Mouse (Mus musculus): Measurements from ENCODE around the gene Gimap9.

Gene Gimap9

DNA sequence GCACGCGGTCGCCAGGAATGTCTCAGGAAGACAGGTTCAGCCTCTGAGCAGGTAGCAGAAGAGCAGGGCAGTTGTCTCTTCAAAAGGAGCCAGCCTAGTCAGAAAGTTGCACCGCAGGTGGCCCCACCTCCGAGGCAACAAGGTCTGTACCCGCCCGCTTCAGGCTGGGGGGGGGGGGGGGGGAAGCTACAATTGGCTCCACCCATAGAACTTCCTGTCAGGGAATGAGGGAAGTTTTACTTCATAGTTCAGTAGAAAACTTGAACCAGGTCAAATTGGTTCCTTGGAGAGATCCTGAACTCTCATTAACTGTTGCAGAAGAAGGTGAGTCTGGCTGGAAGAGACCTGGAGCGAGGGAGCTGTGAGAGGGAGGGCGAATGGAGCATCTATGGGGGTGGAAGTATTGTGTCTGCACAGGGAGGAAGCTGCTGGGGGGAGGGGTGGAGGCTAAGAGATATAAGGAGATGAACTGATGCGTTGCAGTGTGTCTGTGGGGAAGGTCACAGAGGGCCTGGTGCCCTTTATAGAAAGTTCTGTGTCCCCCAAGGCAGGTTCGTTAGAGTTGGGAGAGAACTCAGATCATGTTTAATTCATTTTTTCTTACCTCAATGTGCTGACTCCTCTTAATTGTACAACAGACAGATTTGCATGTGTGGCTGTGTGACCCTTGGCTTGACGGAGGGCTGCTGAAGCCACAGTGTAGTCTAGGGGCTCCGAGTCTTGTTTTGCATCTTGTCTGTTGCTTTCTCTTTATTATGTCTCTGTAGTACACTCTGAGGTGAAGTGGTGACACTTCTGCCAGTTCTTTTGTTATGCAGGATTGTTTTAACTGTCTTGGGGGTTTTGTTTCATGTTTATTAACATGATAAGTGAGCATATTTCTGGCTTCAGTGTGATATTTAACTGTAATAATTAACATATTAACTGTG is at the start of gene Gimap9:
Gimap9 (plus strand) TSS at position 199 of the 929 bp plus-strand sequence.
- no peak for DNase-seq

DNA sequence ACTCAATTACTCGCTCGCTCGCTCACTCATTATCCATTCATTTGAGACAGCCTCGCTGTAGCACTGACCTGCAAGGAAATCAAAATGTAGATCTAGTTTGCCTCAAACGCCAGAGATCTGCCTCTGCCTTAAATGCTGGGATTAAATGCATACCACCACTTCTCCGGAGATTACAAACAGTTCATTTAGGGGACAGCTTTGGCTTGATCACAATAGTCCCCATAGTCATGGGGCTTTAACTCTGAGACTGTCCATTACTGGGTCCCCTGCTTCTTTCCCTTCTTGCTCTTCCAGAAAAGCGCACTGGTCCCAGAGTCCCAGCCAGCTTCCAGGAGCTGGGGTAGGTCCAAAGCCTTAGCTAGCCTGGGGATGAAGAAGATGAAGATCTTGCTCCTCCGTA is 49.5 kb upstream of the Gimap9 start, which contains the start of gene AI854703:
AI854703 (plus strand) TSS at position 301 of the 400 bp plus-strand sequence.
- DNase-seq = no peak

DNA sequence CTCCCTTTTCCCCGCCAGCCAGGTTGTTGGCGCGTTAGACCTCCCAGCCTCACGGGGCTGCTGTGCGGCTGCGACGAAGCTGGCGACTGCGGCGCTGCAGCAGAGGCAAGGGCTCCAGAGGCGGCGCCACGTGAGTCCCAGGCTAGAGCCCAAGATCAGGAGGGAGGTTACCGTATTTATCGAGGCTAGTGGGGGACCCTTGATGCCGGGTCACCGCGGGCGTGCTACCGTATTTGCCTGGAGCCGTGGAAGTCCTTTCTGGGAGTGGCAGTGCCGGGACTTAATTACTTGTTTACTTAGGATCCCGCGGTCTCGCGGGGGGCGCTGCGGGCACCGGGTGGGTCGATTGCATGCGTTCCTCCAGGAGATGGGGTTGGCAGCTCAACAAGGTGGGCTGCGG is 48.9 kb upstream of the Gimap9 start:
- DNase-seq = peak; percentile 80

DNA sequence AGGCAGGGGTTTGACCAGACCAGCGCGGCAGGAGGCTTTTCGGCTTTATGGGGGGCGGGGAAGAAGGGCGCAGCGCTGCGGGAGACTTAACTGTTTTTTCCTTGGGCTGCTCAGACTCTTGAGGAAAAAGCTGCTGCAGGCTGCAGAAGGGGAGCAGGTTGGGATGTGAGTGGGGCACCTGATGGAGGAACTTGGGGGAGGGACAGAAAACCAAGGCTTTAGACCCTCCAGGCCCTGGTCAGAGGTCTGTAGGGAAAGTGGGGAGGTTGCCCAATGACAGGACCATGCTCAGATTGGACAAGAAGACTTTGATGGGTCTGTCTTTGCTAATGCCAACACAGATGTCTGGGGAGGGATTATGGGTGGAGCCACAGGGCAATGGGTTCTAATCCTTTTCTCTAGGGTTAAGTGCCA is 48.4 kb upstream of the Gimap9 start:
- no peak for DNase-seq

DNA sequence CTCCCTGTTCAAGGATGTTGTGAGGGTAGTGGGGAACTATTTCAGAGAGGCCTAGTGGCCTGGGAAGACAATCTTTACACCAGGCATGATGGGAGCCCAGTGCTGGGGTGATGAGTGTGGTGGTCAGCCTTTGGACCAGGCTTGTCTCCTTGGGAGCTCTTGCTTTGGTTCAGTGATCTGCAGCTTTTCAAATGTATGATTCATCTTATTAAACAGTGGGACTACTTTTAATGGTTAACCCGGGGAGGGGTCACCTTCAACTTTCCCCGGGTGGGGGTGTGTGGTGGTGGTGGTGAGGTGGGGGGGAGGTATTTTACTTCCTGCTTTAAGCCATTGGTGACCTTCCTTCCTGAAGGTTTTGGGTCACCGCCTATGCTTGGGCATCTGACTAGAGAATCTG is 47.6 kb upstream of the Gimap9 start:
- DNase-seq = no peak

DNA sequence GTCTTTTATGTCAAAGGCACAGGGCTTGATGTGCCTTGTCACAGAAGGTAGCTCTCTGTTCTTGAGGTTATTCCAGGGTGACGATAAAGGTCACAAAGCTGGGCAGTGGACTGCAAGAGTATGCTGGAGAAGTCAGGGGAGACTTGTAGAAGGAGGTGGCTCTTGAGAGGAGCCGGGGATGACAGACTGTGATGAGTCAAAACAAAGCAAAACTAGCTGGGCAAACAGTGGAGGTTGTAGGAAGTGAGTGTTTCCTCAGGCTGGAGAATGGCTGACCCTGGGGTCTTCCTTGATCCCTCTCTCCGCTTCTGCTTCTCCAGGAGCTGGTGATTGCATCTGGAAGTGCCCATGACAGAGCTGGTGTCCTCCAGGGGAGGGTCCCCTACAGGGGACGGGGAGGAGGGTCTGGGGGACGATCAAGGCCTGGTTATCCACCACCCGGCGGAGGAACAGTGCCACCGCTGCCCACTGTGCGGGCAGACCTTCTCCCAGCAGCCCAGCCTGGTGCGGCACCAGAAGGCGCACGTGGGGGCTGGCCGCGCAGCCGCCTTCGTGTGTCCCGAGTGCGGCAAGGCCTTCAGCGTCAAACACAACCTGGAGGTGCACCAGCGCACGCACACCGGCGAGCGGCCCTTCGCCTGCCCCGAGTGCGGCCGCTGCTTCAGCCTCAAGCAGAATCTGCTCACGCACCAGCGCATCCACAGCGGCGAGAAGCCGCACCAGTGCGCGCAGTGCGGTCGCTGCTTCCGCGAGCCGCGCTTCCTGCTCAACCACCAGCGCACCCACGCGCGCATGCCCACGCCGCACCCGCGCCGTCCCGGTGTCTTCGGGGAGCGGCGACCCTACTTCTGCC is 46.9 kb upstream of the Gimap9 start:
- DNase-seq = peak; percentile 76

DNA sequence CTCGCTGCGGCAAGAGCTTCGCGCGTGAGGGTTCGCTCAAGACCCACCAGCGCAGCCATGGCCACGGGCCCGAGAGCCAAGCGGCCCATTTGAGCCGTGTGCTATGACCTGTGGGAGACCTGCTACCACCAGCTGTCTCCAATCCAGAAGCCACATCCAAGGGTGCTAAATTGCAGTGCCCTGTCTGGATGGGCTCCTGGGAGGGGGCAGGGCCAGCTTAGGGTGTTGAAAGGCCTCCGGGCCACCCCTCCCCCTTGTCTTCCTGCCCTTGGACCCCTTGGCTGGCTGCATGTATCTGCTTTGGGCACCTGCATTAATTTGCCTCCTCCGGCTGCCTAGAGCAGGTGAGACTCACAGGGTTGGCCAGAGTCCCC is 46.3 kb upstream of the Gimap9 start:
- no peak for DNase-seq

DNA sequence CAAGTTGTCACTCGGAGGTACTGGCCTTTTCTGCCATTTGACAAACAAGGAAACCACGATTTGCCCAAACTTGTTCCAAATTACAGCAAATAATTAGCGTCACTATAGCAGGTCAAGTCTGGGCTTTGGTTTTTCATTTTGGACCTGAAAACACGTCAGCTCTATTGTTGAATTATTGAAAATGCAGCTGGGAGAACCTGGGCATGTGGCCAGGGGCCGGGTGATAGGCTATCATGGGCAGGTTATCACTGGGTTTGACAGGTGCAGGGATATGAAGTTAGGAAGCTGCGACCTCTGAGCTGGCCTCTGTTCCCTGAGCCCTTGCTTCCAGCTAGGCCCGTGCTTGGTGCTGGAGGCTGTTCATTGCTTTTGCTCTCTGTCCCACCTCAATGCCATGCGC is 45.1 kb upstream of the Gimap9 start:
- DNase-seq = no peak

DNA sequence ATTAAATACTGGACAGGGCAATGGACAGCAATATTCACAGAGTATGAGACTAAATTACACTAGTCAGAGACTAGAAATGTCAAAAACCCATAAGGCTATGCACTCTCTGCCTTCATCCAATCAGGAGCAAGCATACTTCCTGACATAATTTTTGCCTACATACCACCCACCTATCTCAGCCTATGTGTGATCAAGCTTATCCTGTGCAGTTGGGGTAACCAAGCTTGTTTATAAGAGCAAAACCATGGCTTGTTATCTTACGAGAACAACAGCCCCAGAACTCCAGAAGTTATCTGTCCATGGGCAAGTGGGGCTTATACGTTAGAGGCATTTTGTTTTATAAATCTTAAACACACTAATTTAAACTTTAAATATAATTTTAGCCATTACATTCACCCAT is 40.8 kb upstream of the Gimap9 start:
- DNase-seq = no peak

DNA sequence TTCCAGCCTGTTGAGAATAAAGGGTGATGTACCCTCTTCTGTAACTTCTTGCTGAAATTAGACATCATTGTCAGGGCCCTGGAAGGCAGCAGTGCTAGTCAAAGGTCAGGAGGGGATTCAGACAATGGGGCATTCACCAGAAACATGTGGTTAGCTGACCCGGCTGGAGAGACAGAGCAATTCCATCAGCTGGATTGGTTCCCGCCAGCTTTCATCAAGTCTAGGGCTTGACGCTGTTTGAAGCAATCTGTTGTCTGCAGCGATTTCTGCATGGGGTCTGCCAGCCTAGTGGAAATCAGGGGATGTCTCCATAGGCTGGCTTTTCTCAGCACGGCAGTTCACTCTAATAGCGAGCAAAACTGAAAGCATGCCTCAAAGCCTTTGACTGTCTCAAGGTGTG is 39.4 kb upstream of the Gimap9 start:
- no peak for DNase-seq

DNA sequence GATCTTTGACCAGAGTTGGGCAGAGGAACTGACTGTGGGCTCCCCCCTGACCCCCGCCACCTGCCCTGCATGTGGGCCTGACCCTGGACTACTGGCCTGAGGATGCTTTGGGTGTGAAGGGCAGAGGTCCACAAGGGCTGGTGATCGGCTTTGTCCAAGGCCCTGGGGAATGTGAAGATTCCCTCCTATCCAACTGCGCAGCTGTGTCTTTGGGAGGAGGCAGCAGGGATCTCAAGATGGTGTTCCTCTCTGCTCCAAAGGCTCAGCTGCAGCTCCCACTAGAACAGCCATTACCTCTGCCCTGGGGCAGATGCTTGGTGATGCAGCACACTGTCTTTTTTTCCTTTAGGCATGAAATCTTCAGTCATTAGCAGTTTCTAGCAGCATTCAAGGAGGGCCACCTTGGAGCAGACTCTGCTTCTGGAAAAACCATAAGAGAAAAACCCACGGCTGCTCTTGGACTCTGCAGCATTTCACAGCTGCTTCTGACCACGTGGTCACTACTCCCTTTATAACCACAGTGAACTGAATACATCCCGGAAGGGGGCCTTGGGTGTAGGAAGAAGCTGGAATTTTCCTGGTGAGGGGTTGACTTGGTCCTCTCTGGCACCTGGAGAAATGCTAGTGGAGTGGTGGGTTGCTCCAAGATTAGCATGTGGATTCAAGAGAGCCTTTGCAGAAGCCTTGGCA is 38.0 kb upstream of the Gimap9 start:
- DNase-seq = no peak

DNA sequence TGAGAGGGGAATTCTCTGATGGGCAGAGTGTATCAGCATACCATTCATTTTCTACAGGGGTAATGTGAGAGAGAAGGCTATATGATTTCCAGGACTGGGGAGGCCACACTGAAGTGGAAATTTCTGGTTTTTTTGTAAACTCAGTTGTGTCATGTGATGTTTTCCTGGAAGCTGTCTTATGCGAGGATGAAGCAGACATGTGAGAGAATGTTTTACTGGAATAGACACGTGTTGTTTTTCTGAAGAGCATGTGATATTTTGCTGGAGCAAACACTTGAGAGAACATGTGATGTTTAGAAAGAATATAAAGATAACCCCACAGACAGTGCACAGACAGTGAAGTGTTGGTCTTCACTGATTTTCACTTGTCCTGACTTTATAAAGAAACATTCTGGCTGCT is 37.4 kb upstream of the Gimap9 start:
- DNase-seq = no peak

DNA sequence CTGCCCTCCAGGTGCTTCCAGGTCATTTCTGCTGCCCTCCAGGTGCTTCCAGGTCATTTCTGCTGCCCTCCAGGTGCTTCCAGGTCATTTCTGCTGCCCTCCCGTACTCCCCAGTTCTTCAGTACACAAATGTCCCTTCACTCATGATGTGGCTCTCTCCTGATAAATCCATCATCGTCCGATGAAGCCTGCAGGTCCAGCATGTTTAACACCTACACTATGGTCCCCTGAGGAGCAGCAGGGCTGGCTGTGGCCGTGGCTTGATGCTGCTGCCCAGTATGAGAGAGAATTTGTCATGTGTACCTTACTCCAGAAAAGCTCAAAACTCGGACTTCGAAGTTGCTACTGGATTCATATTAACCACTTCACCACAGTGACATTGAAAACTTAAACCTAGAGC is 34.5 kb upstream of the Gimap9 start:
- no peak for DNase-seq

DNA sequence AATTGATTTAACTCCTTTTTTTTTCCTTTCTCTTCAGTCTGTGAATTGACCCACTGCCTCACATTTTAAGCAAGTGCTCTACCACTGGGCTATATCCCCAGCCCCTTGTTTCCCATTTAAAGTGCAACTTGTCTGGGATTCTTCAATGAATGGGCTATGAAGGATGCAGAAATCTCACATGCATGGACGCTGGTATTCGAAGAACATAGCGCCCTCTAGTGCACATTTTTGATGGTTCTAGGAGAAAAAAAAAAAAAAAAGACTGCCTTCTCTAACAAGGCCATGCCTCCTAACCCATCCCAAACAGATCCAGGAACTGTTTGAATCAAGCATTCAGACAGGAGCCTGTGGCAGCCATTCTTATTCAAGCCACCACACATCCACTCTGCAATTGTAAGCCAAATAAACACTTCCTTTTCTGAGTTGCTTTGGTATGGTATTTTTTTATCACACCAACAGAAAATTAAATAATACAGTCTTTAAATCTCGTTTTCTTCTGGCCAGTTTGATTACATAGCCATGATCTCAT is 33.1 kb upstream of the Gimap9 start:
- no peak for DNase-seq

DNA sequence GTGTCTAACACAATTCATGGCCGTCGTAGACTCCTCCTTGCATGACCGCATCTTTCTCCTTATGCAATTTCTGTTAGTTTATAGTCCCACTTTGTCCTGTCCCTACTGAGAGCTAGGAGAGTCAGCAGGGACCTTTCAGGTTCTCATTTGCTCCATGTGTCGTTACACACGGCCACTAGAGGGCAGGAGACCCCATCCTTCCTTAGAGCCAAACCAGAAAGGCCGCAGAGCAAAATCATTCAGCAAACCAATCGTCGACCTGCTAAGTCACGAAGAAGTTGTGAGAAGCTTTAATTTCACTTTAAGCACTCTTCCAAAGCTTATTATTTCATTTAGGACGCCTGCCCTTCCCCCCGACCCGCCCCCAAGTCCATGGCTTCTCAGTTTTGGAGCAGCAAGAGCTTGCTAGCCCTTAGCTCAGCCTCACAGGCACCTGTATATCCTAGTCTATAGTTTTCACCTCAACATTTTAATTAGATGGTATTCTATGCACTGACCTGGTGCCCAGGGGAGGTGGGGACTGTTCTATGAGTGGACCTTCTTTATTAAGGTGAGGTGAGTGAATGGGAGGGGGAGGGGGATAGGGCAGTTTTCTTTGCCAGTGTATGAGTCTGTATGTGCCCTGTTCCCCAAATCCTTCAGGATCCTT is 30.1 kb upstream of the Gimap9 start:
- DNase-seq = peak; percentile 44

DNA sequence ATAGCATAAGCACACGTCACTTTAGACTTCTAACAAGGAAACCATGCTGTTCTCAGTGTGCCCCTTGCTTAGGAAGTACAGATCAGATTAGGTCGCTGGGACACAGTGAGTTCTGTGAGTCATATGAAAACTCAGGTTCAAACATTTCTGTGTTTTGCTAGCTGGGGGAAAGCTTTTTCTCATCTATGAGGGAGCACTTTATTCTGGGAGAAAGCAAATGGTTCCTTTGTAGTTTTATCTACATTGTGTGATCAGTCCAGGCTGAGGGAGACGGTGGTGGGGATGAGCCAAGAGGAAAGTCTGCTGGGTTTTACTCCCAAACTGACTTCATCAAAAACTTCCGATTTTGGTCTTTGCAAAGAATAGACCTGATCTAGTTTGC is 29.6 kb upstream of the Gimap9 start:
- DNase-seq = no peak

DNA sequence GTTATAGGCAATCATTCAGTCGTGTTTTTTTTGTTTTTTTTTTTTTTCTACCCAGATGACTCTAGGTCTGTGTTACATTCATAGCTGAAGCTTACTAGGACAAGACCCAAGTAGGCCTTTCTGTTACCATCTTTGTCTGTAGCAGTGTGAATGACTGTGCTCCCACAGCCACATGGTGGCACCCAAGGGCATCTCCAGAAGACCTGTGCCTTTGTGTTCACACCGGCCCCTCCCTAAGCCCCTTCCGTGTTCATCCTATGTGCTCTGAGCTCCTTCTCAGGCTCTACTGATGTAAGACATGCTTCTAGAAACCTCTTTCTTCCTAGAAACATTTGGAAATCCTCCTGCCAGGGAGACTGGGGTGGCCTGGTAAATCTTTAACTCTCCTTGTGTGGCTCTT is 28.9 kb upstream of the Gimap9 start, which contains the start of gene Gimap8:
Gimap8 (plus strand) TSS at position 240 of the 400 bp plus-strand sequence.
- no peak for DNase-seq

DNA sequence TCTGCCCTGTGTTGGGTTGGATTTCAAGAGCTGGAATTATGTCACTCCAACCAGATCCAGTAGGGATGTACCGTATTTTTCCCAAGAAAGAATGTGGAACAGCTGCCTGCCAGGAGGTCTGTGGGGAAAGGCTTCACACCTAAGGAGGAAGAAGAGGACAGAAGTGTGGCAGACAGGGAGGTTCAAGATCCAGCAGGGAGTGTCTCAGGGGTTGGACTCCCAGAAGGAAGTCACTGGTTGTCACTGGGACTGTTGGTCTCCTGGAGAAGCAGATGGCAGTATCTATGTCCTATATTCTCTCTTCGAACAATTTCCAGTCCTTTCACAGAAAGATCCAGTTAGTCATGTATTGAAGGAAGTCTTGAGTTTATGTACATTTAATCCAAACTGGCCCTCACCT is 28.3 kb upstream of the Gimap9 start:
- DNase-seq = no peak

DNA sequence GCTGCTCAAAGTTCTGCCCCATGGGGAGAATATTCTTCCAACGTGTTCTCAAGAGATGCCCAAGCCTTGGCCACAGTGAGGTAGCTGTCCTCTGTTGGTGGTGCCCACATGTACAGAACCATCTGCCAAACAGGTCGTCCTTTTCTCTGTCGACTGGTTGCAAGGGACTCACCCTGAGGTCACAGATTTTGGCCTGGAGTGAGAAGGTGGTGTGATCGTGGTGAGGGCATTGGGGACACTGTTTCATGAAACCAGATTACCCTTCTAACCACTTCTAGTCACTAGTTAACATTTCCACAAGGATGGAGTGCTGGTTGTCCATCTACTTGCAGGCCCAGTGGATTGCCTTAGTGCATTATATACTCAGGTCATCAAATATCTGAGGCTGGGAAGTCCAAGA is 27.1 kb upstream of the Gimap9 start:
- DNase-seq = no peak

DNA sequence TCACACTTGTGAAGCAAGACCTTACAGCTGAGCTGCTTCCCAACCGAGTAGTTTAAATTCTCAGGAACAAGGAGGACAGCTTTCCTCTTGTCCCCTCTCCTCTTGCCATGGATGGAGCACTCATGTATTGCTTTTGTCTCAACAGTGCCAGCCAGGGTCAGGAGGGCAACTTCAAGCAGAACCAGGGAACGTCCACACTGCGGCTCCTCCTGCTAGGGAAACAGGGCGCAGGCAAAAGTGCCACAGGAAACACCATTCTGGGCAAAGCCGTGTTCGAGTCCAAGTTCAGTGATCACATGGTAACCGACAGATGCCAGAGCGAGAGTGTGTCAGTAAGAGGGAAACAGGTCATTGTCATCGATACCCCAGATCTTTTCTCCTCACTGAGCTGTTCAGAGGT is 25.9 kb upstream of the Gimap9 start:
- no peak for DNase-seq

DNA sequence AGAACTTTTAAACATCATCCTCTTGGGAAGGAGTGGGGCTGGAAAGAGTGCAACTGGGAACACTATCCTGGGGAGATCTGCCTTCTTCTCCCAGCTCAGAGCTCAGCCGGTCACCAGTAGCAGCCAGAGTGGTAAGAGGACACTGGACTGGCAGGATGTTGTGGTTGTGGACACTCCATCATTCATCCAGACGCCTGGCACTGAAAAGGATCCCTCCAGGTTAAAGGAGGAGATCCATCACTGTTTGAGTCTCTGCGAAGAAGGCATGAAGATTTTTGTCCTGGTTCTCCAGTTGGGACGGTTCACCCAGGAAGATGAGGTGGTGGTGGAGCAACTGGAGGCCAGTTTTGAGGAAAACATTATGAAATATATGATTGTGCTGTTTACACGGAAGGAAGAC is 17.2 kb upstream of the Gimap9 start:
- DNase-seq = no peak

DNA sequence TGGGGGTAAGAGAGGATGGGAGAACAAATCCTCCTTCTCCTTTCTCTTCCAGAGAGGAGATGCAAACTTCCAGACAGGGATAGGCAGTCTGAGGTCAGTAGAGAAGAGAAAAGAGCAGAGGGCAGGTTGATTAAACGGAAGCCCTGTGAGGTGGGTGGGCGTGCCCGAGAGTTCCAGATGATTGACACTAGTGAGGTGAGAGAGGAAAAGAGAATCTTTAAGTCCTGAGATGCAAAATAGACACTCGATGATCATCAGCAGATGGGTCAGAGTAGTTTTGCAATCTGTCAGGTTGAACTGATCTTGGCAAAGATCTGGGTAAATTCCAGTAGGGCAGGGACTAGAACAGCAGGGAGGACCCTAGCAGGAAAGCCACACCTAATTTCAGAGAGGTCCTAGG is 11.2 kb upstream of the Gimap9 start:
- DNase-seq = no peak

DNA sequence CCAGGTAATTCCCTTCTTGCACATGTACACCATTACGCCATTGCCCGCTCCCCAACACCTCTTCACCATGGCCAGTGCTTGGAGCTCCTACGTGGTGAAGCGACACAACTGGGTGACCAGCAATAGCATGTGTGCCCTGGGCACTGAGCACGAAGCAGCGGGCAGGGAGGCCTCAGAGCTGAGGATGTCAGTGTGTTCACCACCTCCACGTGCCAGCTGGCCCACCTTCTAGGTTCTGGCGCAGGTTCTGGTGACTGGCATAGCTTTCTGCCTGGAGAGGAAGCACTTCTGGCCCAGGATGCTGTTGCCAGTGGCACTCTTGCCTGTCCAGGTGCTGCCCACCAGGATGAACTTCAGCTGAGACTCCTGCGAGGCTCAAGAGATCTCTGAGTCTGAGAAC is 10.5 kb upstream of the Gimap9 start:
- DNase-seq = no peak

Measured in right cerebral cortex, postnatal 25 days (tissue).